Mouse (Mus musculus) intestine, embryonic 15.5 days (tissue): ENCODE measurements around the gene Slc19a1. TPM values are rescaled to one million over a fixed set of nuclear protein-coding genes. Genes with fewer than 3 reads are reported as not detected.
A peak's percentile ranks its signal among the peaks of the same experiment; 100 is the strongest.

Experiments
- ATAC-seq: fragments of 200-750 bp; cut with Nextera tagmentation; 2 replicates; pipeline ENCODE4 v1.8.0; 2017; ENCODE audit warnings: moderate TSS enrichment, moderate library complexity
- H3K27ac ChIP-seq: fragments of 300-500 bp; sonication (generic); 2 replicates; pipeline ENCODE4 v1.5.1; 2015; ENCODE audit warnings: mild to moderate bottlenecking, inconsistent platforms
- H3K27me3 ChIP-seq: fragments of 300-500 bp; sonication (generic); replicated peaks from 2 replicates; pipeline ENCODE4 v1.6.1; 2015; ENCODE audit warnings: inconsistent platforms
- H3K36me3 ChIP-seq: fragments of 300-500 bp; sonication (generic); 2 replicates; pipeline ENCODE4 v1.6.1; 2015; ENCODE audit warnings: inconsistent platforms
- H3K4me1 ChIP-seq: fragments of 300-500 bp; sonication (generic); replicated peaks from 2 replicates; pipeline ENCODE4 v1.6.1; 2015; ENCODE audit warnings: inconsistent platforms
- H3K4me2 ChIP-seq: fragments of 300-500 bp; sonication (generic); replicated peaks from 2 replicates; pipeline ENCODE4 v1.6.1; 2015; ENCODE audit warnings: mild to moderate bottlenecking, inconsistent platforms
- H3K4me3 ChIP-seq: fragments of 300-500 bp; sonication (generic); replicated peaks from 2 replicates; pipeline ENCODE4 v1.5.1; 2015; ENCODE audit warnings: inconsistent platforms
- H3K9ac ChIP-seq: fragments of 300-500 bp; sonication (generic); 2 replicates; pipeline ENCODE4 v1.6.1; 2015; ENCODE audit warnings: inconsistent platforms
- H3K9me3 ChIP-seq: fragments of 300-500 bp; sonication (generic); 2 replicates; pipeline ENCODE4 v1.6.1; 2016; ENCODE audit warnings: inconsistent platforms
- WGBS: fragments of 180-500 bp; shearing (Covaris S2); methylation state at CpG from one replicate; pipeline ENCODE4 v1.1.7; 2015; 5-methylcytosine and 5-hydroxymethylcytosine counted together
- polyA plus RNA-seq: library from polyadenylated mRNA; unstranded; fragments of >200 nt; fragmentation: Nextera tagmentation; extraction: Ambion mirVana; gene quantifications from 2 replicates; pipeline ENCODE4 v1.2.1, GENCODE M21; 2015

The Slc19a1 gene
- 43.1 and 50.9 TPM in 2 replicates for polyA plus RNA-seq

DNA sequence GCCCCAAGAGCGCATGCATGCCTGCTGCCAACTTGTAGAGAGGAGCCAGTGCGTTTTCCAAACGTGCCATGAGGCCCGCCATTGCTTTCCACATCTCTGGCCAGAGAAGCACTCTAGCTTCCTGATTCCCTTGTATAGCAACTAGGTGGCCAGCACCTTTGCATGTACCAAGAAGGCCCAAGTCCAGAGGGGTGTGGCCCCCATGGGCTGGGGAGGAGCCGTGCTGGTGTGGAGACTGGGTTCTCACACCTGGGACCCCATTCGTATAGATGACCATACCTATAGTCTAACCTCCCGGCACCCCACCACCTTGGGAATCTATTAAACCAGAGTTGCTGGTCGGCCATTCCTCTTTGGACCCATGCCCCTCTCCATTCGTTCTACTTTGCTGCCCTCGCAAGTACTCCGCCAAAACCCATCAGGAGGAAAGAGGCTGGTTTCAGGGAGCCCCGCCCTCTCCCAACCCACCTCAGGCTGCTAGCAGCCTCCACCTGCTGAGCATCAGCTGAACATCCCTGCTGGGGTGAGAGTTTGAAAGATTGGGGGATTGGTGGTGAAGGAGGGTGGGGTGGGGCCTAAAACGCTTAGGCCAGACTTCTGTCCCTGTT, at the start of gene Slc19a1:
Slc19a1 (plus strand) TSS at position 474 of the 608 bp plus-strand sequence.
- Histone ChIP-seq H3K4me1 (peaks cover 21% of the 10 kb centered on the region), H3K36me3 (no peaks in the 10 kb centered on the region), H3K9ac (peak within 1 kb of the TSS; percentile 73), H3K27ac (peak within 1 kb of the TSS; percentile 64; the same call in 1 of the 2 replicates), H3K9me3 (no peaks in the 10 kb centered on the region), H3K4me2 (peak within 1 kb of the TSS; percentile 95), H3K4me3 (peak within 1 kb of the TSS; percentile 59), H3K27me3 (no peaks in the 10 kb centered on the region)
- ATAC-seq, result no peak
- 43% methylated on average over 13 of the region's 13 CpGs for WGBS

GRCm38 (mm10) chr10:76988586-76988985, 43.5 kb upstream of the Slc19a1 start:
- H3K27ac ChIP-seq, result no peak overlapping the region
- H3K4me1 ChIP-seq, result no peaks in the 10 kb centered on the region
- no peak for ATAC-seq
- 92% methylated on average over 5 of the region's 5 CpGs for WGBS
- H3K36me3 ChIP-seq, result no peaks in the 10 kb centered on the region
- no peaks in the 10 kb centered on the region for H3K9me3 ChIP-seq
- no peak overlapping the region for H3K4me2 ChIP-seq
- H3K27me3 ChIP-seq, result no peaks in the 10 kb centered on the region
- H3K9ac ChIP-seq, result no peak overlapping the region
- no peak overlapping the region for H3K4me3 ChIP-seq

GRCm38 (mm10) chr10:76992456-76992855, 39.6 kb upstream of the Slc19a1 start:
- Histone ChIP-seq H3K27ac (no peak overlapping the region), H3K36me3 (no peaks in the 10 kb centered on the region), H3K4me1 (no peaks in the 10 kb centered on the region), H3K4me3 (no peak overlapping the region), H3K9ac (no peak overlapping the region), H3K4me2 (no peak overlapping the region), H3K27me3 (no peaks in the 10 kb centered on the region), H3K9me3 (no peaks in the 10 kb centered on the region)
- 59% methylated on average over 3 of the region's 3 CpGs for WGBS
- no peak for ATAC-seq

DNA sequence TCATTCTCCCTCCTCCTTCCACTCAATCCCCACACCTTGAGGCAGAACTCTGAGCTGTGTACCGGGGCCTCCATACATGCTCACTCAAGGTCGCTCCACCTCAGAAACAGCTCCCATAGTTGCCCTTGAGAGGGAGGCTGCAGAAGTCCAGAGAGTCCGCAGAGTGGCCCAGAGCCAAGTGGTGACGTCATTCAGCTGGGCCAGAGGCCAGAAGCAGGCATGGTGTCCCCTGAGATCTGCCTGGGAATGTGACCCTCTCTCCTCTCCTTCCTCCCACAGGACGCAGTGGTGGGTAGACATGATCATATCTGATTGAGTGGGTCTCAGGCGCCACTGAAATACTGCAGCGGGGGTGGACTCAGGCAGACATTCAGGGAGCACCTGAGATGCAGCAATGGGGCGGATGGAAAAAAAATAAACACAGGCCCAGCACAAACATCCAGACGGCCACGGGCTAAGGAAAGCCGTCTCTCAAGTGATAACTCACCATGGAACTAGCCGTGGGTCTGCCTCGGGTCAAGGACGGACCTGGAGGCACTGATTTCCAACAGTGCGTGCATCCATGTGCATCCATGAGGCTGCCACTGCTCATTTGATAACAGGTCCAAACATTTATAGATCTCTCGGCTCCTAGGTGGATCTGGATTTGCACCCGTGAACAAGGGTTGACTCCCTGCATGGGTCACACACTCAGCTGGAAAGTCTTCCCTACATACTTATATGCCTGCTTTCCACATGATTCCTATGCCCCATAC, 34.1 kb upstream of the Slc19a1 start:
- H3K4me3 ChIP-seq, result no peak overlapping the region
- H3K27me3 ChIP-seq, result no peaks in the 10 kb centered on the region
- no peak overlapping the region for H3K4me2 ChIP-seq
- peak; percentile 67 for ATAC-seq
- H3K9me3 ChIP-seq, result no peaks in the 10 kb centered on the region
- 0 out of 2 replicates have a peak, but pooled peaks cover 7% of the 10 kb centered on the region for H3K4me1 ChIP-seq
- H3K27ac ChIP-seq, result no peak overlapping the region
- H3K9ac ChIP-seq, result no peak overlapping the region
- 55% methylated on average over 17 of the region's 17 CpGs for WGBS
- H3K36me3 ChIP-seq, result no peaks in the 10 kb centered on the region

DNA sequence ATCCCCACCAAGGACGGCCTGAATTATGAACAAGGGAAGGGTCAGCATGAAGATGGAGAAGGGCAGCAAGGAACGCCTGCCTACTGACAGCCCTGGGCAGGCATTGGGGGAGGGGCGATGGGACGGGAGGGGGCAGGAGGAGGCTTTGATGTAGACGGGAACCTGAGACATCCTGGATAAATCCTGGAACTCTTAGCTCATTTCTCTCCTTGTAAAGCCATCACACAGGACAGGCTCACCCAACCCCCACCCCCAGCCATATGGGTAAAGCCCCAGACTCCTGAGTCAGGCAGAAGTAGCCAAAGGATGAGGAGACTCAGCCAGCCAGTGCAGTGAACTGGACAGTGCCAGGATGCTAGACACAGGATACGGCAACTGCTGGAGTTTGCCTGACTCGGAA, 27.1 kb upstream of the Slc19a1 start:
- Histone ChIP-seq H3K27me3 (no peaks in the 10 kb centered on the region), H3K4me1 (peaks cover 8% of the 10 kb centered on the region), H3K27ac (no peak overlapping the region), H3K4me3 (no peak overlapping the region), H3K4me2 (no peak overlapping the region), H3K9me3 (no peaks in the 10 kb centered on the region), H3K36me3 (no peaks in the 10 kb centered on the region), H3K9ac (no peak overlapping the region)
- ATAC-seq, result no peak
- 30% methylated on average over 7 of the region's 7 CpGs for WGBS

GRCm38 (mm10) chr10:77007433-77008108, 24.5 kb upstream of the Slc19a1 start:
- 40% methylated on average over 8 of the region's 8 CpGs for WGBS
- peak; percentile 48 for ATAC-seq
- Histone ChIP-seq H3K4me3 (no peak overlapping the region), H3K36me3 (no peaks in the 10 kb centered on the region), H3K4me2 (no peak overlapping the region; the same call in 1 of the 2 replicates), H3K4me1 (peaks cover 8% of the 10 kb centered on the region), H3K27ac (0 out of 2 replicates have a peak overlapping the region, but pooled peaks have one; percentile 22), H3K9ac (no peak overlapping the region), H3K9me3 (no peaks in the 10 kb centered on the region), H3K27me3 (no peaks in the 10 kb centered on the region)

DNA sequence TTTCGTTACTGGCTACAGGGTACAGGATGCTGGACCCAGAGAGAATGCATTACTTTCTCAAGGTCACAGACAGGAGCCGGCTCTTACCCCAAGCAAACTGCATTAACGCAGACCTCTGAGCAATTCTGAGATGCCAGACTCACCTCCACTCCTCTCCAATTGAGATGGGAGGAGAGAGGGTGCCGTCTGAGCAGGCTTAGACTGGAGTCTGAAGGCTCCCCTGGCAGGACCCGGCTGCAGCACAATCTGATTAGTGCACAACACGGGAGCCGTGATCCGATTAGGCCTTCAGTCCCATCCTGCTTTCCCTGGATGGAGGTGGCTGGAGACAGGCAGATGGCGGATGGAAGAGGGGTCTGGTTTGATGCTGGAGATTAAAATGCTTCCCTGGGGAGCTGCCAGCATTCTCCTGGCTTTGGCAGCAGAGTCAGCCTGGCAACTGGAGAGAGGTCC, 23.9 kb upstream of the Slc19a1 start:
- H3K36me3 ChIP-seq, result no peaks in the 10 kb centered on the region
- no peak overlapping the region; the same call in 1 of the 2 replicates for H3K4me2 ChIP-seq
- H3K9ac ChIP-seq, result no peak overlapping the region
- no peak overlapping the region for H3K4me3 ChIP-seq
- 29% methylated on average over 9 of the region's 9 CpGs for WGBS
- ATAC-seq, result peak; percentile 70
- H3K9me3 ChIP-seq, result no peaks in the 10 kb centered on the region
- H3K4me1 ChIP-seq, result peaks cover 8% of the 10 kb centered on the region
- H3K27ac ChIP-seq, result 0 out of 2 replicates have a peak overlapping the region, but pooled peaks have one; percentile 22
- H3K27me3 ChIP-seq, result no peaks in the 10 kb centered on the region

GRCm38 (mm10) chr10:77008698-77009097, 23.3 kb upstream of the Slc19a1 start:
- H3K9me3 ChIP-seq, result no peaks in the 10 kb centered on the region
- ATAC-seq, result no peak
- no peak overlapping the region for H3K9ac ChIP-seq
- no peak overlapping the region for H3K4me3 ChIP-seq
- no peaks in the 10 kb centered on the region for H3K27me3 ChIP-seq
- no peak overlapping the region for H3K4me2 ChIP-seq
- WGBS, result 91% methylated on average over 3 of the region's 3 CpGs
- H3K27ac ChIP-seq, result 0 out of 2 replicates have a peak overlapping the region, but pooled peaks have one; percentile 32
- no peaks in the 10 kb centered on the region for H3K36me3 ChIP-seq
- peaks cover 8% of the 10 kb centered on the region for H3K4me1 ChIP-seq

DNA sequence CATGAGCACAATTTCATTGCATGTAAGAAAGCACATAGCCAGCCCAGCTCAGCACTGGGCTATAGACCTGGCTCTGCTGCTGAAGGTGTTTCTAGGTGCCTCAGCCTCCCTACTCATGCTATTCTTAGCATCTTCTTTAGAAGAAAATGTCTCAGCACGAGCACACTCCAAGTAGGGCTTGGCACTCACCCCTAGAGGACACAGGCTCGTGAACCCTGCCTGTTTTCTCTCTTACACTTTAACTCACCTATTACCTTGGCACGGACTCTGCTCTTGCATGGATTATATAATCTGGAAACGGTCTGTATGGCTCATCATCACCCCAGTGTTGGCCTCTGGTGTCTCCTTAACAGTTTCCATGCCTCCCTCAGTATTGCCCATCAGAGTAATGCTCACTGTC, 20.4 kb upstream of the Slc19a1 start:
- WGBS, result 81% methylated on average over 4 of the region's 4 CpGs
- ATAC-seq, result no peak
- H3K36me3 ChIP-seq, result no peaks in the 10 kb centered on the region
- no peaks in the 10 kb centered on the region for H3K9me3 ChIP-seq
- peaks cover 8% of the 10 kb centered on the region for H3K4me1 ChIP-seq
- no peak overlapping the region for H3K27ac ChIP-seq
- no peak overlapping the region for H3K4me3 ChIP-seq
- H3K4me2 ChIP-seq, result no peak overlapping the region
- no peaks in the 10 kb centered on the region for H3K27me3 ChIP-seq
- H3K9ac ChIP-seq, result no peak overlapping the region

GRCm38 (mm10) chr10:77016080-77016479, 16.0 kb upstream of the Slc19a1 start:
- H3K9ac ChIP-seq, result no peak overlapping the region
- no peak for ATAC-seq
- 80% methylated on average over 7 of the region's 7 CpGs for WGBS
- no peak overlapping the region for H3K4me2 ChIP-seq
- no peaks in the 10 kb centered on the region for H3K27me3 ChIP-seq
- no peaks in the 10 kb centered on the region for H3K4me1 ChIP-seq
- no peak overlapping the region for H3K4me3 ChIP-seq
- no peaks in the 10 kb centered on the region for H3K36me3 ChIP-seq
- no peak overlapping the region for H3K27ac ChIP-seq
- no peaks in the 10 kb centered on the region for H3K9me3 ChIP-seq

GRCm38 (mm10) chr10:77016499-77016898, 15.5 kb upstream of the Slc19a1 start:
- Histone ChIP-seq H3K9ac (no peak overlapping the region), H3K9me3 (no peaks in the 10 kb centered on the region), H3K4me2 (no peak overlapping the region), H3K36me3 (no peaks in the 10 kb centered on the region), H3K27me3 (no peaks in the 10 kb centered on the region), H3K27ac (no peak overlapping the region), H3K4me1 (no peaks in the 10 kb centered on the region), H3K4me3 (no peak overlapping the region)
- ATAC-seq, result no peak
- whole genome bisulfite sequencing, result 48% methylated on average over 8 of the region's 8 CpGs

DNA sequence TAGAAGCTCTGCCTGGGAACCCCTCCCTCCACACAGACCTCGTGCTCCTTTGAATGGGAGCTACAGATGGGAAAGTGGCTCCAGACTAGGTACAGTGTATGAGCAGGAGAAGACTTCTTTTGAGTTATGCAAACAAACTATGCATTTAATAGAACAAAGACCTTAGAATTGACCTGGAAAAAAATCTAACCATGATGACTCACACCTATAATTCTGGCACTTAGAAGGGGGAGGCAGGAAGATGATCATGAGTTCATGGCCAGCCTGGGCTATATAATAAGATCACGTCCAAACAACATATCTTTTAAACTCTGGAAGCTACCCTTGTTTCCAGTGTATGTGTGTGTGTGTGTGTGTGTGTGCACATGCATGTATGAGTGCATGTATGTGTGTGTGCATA, 15.0 kb upstream of the Slc19a1 start:
- Histone ChIP-seq H3K4me2 (no peak overlapping the region), H3K4me1 (no peaks in the 10 kb centered on the region), H3K27me3 (no peaks in the 10 kb centered on the region), H3K4me3 (no peak overlapping the region), H3K9ac (no peak overlapping the region), H3K36me3 (no peaks in the 10 kb centered on the region), H3K9me3 (no peaks in the 10 kb centered on the region), H3K27ac (no peak overlapping the region)
- ATAC-seq, result no peak
- WGBS, result 63% methylated on average over 2 of the region's 2 CpGs
